Mouse (Mus musculus): Measurements from ENCODE around the gene Vmn2r20. TPM values are rescaled to one million over a fixed set of nuclear protein-coding genes. Genes with fewer than 3 reads are reported as not detected.
"Not testable (repeated sequence)": the region's sequence is repeated elsewhere in the genome, so short reads cannot be mapped to it uniquely, and the experiment has no call there.

Vmn2r20 gene
- polyA plus RNA-seq (2015; fragmentation: Nextera tagmentation; extraction: Ambion mirVana), result not detected in 2 replicates

DNA sequence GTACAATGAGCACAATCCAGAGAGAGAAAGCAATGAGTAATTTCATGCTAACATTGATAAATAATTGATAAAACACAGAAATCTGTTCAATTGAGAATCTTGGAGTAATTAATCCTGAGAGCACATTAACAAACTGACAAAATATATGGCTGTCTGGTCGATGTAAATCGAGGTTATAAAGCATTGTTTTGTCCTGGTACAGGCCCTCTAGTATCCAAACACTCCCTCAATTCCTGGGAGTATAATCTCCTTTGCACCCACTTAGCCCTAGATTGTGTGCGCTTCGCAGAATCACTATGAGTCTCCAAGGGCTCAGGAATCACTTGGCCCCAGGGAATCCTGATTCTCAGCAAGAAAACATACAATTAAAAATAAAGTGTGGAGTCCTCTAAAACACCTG lies at the start of gene Vmn2r20:
Gene Vmn2r20, minus strand, starts transcription at position 101 of the 400 bp plus-strand sequence.
- ATAC-seq (replicated peaks; ENCODE audit: extremely low read depth, insufficient read depth, low FRiP score); H3K36me3 ChIP-seq (ENCODE audit: control insufficient read depth, insufficient read depth); H3K4me2 ChIP-seq (ENCODE audit: low read depth, low read length); H3K27ac ChIP-seq (ENCODE audit: low read length); H3K4me1 ChIP-seq (ENCODE audit: control insufficient read depth, insufficient read depth, low read length); H3K9me3 ChIP-seq (replicated peaks; ENCODE audit: control insufficient read depth, low read length); H3K4me3 ChIP-seq (ENCODE audit: low read length); H3K27me3 ChIP-seq (ENCODE audit: control insufficient read depth, insufficient read depth, low read length); H3K9ac ChIP-seq (ENCODE audit: low read length): not testable (repeated sequence)
- WGBS, result no CpG with 5 or more reads among the region's 4 CpGs

DNA sequence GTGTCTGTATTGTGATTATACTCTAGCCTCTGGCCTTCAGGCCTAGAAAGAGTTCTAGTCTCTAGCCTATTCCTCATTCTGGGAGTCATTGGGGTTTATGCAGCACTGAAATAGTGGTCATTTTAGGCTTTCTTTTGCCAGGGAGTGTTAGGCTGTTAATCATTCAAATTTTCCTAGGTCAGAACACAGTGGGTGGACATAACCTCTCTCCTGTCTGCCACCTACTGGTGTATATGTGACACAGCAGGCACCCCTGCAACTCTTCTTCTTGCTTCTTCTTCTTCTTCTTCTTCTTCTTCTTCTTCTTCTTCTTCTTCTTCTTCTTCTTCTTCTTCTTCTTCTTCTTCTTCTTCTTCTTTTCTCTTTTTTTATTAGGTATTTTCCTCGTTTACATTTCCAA lies 6.5 kb upstream of the Vmn2r20 start:
- H3K36me3 ChIP-seq (ENCODE audit: control insufficient read depth, insufficient read depth); H3K9ac ChIP-seq (ENCODE audit: low read length); H3K4me3 ChIP-seq (ENCODE audit: low read length); H3K4me1 ChIP-seq (ENCODE audit: control insufficient read depth, insufficient read depth, low read length); H3K27ac ChIP-seq (ENCODE audit: low read length); H3K27me3 ChIP-seq (ENCODE audit: control insufficient read depth, insufficient read depth, low read length); ATAC-seq (replicated peaks; ENCODE audit: extremely low read depth, insufficient read depth, low FRiP score); H3K4me2 ChIP-seq (ENCODE audit: low read depth, low read length); H3K9me3 ChIP-seq (replicated peaks; ENCODE audit: control insufficient read depth, low read length): not testable (repeated sequence)
- WGBS, result no CpG with 5 or more reads among the region's 1 CpGs

DNA sequence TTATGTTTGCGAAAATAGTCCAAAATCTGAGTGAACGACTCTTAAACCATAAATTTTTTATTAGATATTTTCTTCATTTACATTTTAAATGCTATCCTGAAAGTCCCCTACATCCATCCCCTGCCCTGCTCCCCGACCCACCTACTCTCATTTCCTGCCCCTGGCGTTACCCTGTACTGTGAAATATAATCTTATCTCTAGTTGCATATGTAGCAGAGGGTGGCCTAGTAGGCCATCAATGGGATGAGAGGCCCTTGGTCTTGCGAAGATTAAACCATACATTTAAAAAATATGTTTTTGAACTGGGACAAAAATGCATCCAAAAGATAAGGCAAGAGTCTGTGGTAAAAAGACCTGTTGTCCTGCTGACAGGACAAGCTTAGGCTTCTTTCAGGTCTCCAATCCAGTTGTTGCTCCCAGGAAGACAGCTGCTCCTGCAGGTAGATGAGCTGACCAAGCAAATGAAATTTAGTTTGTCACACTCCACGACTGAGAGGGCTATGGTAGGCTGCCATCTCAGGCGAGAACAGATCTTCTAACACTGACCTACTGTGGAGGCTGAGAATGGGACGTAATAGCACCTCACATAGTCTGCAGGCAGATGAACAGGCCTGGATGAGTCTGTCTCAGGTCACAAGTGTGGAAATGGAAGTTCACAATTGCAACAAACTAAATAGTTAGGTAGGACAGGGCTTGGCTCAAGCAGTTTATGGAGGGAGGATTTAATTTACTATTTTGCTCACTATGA lies 10.8 kb downstream of the Vmn2r20 start:
- not testable (repeated sequence) for ATAC-seq (replicated peaks; ENCODE audit: extremely low read depth, insufficient read depth, low FRiP score); H3K4me2 ChIP-seq (ENCODE audit: low read depth, low read length); H3K4me1 ChIP-seq (ENCODE audit: control insufficient read depth, insufficient read depth, low read length); H3K27ac ChIP-seq (ENCODE audit: low read length); H3K4me3 ChIP-seq (ENCODE audit: low read length); H3K36me3 ChIP-seq (ENCODE audit: control insufficient read depth, insufficient read depth); H3K27me3 ChIP-seq (ENCODE audit: control insufficient read depth, insufficient read depth, low read length); H3K9ac ChIP-seq (ENCODE audit: low read length); H3K9me3 ChIP-seq (replicated peaks; ENCODE audit: control insufficient read depth, low read length)
- WGBS, result no CpG with 5 or more reads among the region's 8 CpGs

DNA sequence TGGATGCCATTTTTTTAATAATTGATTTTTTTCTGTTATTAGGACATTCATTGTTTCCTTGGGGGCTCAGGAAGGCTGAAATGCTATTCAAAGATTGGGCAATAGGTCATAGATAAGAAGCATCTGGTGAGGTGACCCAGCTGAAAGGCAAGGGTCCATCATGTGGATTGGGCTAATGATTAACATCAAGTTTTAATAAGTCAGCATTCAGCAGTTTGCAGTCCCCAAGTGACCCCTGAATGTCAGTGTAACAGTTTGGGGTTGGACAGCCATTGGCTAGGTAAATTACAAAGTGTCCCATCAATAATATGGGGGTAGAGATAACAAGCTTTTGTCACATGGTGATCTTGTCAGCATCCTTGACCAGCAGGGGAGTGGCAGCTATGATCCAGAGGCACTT lies 29.1 kb downstream of the Vmn2r20 start:
- H3K4me1 ChIP-seq (ENCODE audit: control insufficient read depth, insufficient read depth, low read length); H3K9ac ChIP-seq (ENCODE audit: low read length); H3K36me3 ChIP-seq (ENCODE audit: control insufficient read depth, insufficient read depth); H3K4me2 ChIP-seq (ENCODE audit: low read depth, low read length); ATAC-seq (replicated peaks; ENCODE audit: extremely low read depth, insufficient read depth, low FRiP score); H3K4me3 ChIP-seq (ENCODE audit: low read length); H3K27me3 ChIP-seq (ENCODE audit: control insufficient read depth, insufficient read depth, low read length); H3K27ac ChIP-seq (ENCODE audit: low read length); H3K9me3 ChIP-seq (replicated peaks; ENCODE audit: control insufficient read depth, low read length): not testable (repeated sequence)

DNA sequence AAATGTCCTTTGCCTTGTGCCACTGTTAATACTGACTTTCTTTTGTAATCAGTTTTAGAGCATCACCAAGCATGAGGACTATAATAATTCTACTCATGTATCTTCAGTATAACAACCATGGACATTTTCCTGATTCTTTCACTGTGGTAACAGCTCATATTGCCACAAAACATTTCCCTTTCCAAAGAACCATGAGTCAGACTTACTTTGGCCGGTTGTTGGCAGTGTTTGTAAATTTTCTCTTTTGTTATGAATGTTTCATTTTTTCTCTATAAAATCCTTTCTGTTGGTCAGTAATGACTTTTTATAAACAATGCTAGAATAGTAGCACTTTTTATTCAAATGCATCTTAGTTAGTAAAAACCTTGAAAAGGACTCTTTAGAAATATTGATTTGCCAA lies 71.8 kb downstream of the Vmn2r20 start:
- ATAC-seq (replicated peaks; ENCODE audit: extremely low read depth, insufficient read depth, low FRiP score), result no peak
- no peaks in the 10 kb centered on the region for H3K9me3 ChIP-seq (replicated peaks; ENCODE audit: control insufficient read depth, low read length)
- H3K9ac ChIP-seq (ENCODE audit: low read length), result no peak overlapping the region
- no peak overlapping the region for H3K4me2 ChIP-seq (ENCODE audit: low read depth, low read length)
- no peak overlapping the region for H3K27ac ChIP-seq (ENCODE audit: low read length)
- H3K4me3 ChIP-seq (ENCODE audit: low read length), result no peak overlapping the region
- WGBS, result 74% methylated on average over 1 of the region's 1 CpGs
- H3K27me3 ChIP-seq (ENCODE audit: control insufficient read depth, insufficient read depth, low read length), result no peaks in the 10 kb centered on the region
- no peaks in the 10 kb centered on the region for H3K4me1 ChIP-seq (ENCODE audit: control insufficient read depth, insufficient read depth, low read length)
- no peaks in the 10 kb centered on the region for H3K36me3 ChIP-seq (ENCODE audit: control insufficient read depth, insufficient read depth)

DNA sequence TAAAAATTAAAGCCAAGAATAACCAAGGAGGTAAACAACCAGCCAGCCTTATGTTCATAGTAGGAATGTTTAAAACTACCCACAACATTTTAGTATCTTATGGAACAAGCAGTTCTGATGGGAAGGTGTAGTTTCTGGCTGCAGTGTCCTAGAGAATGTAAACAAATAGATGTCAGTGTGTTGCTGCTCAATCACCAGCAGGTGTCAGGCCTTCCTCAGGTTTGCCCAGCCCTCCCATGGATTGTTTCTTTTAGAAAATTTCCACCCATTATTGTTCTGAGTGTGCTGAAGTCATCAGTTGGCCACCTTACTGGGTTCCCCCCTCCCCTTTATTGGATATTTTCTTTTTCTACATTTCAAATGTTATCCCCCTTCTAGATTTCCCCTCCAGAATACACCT lies 77.8 kb downstream of the Vmn2r20 start:
- Histone ChIP-seq H3K4me1 (ENCODE audit: control insufficient read depth, insufficient read depth, low read length) (no peaks in the 10 kb centered on the region), H3K9me3 (replicated peaks; ENCODE audit: control insufficient read depth, low read length) (no peaks in the 10 kb centered on the region), H3K4me3 (ENCODE audit: low read length) (no peak overlapping the region), H3K27me3 (ENCODE audit: control insufficient read depth, insufficient read depth, low read length) (no peaks in the 10 kb centered on the region), H3K27ac (ENCODE audit: low read length) (no peak overlapping the region), H3K9ac (ENCODE audit: low read length) (no peak overlapping the region), H3K36me3 (ENCODE audit: control insufficient read depth, insufficient read depth) (no peaks in the 10 kb centered on the region), H3K4me2 (ENCODE audit: low read depth, low read length) (no peak overlapping the region)
- no peak; the same call in 1 of the 2 replicates for ATAC-seq (replicated peaks; ENCODE audit: extremely low read depth, insufficient read depth, low FRiP score)

DNA sequence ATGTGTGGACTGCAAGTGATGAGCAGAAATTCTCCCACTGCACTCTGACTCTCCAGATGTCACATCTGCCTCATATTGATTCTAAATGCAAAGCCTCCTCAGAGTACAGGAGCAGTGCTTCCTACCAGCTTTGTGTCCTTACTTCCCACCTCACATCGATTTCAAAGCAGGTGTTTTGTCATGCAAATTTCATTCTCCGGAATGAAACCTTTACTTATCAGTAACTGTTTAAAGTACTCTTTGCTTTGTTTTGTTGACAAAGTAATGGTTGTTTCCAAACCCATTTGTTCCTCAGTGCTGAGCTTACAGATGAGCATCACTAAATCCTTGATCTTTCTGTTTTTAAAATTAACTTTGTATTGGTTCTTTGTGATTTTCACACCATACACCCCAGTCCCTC lies 85.4 kb downstream of the Vmn2r20 start:
- Histone ChIP-seq H3K4me1 (ENCODE audit: control insufficient read depth, insufficient read depth, low read length) (no peaks in the 10 kb centered on the region), H3K4me2 (ENCODE audit: low read depth, low read length) (no peak overlapping the region), H3K9ac (ENCODE audit: low read length) (no peak overlapping the region), H3K27me3 (ENCODE audit: control insufficient read depth, insufficient read depth, low read length) (no peaks in the 10 kb centered on the region), H3K36me3 (ENCODE audit: control insufficient read depth, insufficient read depth) (no peaks in the 10 kb centered on the region), H3K27ac (ENCODE audit: low read length) (no peak overlapping the region), H3K4me3 (ENCODE audit: low read length) (no peak overlapping the region), H3K9me3 (replicated peaks; ENCODE audit: control insufficient read depth, low read length) (no peaks in the 10 kb centered on the region)
- WGBS, result 44% methylated on average over 2 of the region's 2 CpGs
- no peak for ATAC-seq (replicated peaks; ENCODE audit: extremely low read depth, insufficient read depth, low FRiP score)

Other genes starting within 250 kb of the Vmn2r20 start
- gene Clec4b2, start 245.2 kb downstream of the Vmn2r20 start, polyA plus RNA-seq (2015; fragmentation: Nextera tagmentation; extraction: Ambion mirVana), result not detected in 2 replicates
- gene Clec4n, start 188.3 kb downstream of the Vmn2r20 start, polyA plus RNA-seq (2015; fragmentation: Nextera tagmentation; extraction: Ambion mirVana), result 2.8 and 3.7 TPM in 2 replicates
- gene Clec4d, start 156.0 kb downstream of the Vmn2r20 start, polyA plus RNA-seq (2015; fragmentation: Nextera tagmentation; extraction: Ambion mirVana), result 0.11 and 0.44 TPM in 2 replicates
- 0.10 and 0.18 TPM in 2 replicates for gene Clec4e, start 128.2 kb downstream of the Vmn2r20 start, polyA plus RNA-seq (2015; fragmentation: Nextera tagmentation; extraction: Ambion mirVana)
- not detected in 2 replicates for gene Vmn2r19, start 109.8 kb downstream of the Vmn2r20 start, polyA plus RNA-seq (2015; fragmentation: Nextera tagmentation; extraction: Ambion mirVana)
- gene Vmn2r21, start 115.3 kb upstream of the Vmn2r20 start, polyA plus RNA-seq (2015; fragmentation: Nextera tagmentation; extraction: Ambion mirVana), result not detected in 2 replicates
- not detected in 2 replicates for gene Vmn2r22, start 232.6 kb upstream of the Vmn2r20 start, polyA plus RNA-seq (2015; fragmentation: Nextera tagmentation; extraction: Ambion mirVana)